Mouse (Mus musculus) heart, adult 11 months (tissue): Measurements from ENCODE around the gene Gm14781.
"Not testable (repeated sequence)": the region's sequence is repeated elsewhere in the genome, so short reads cannot be mapped to it uniquely, and the experiment has no call there.

Experiments
- DNase-seq: peaks from one replicate; pipeline ENCODE4 v3.0.0; 2022

Gm14781 gene

GRCm38 (mm10) chrX:91631894-91632293 is at the start of gene Gm14781:
TSS of gene Gm14781 (plus strand) at chrX:91632194.
- not testable (repeated sequence) for DNase-seq

DNA sequence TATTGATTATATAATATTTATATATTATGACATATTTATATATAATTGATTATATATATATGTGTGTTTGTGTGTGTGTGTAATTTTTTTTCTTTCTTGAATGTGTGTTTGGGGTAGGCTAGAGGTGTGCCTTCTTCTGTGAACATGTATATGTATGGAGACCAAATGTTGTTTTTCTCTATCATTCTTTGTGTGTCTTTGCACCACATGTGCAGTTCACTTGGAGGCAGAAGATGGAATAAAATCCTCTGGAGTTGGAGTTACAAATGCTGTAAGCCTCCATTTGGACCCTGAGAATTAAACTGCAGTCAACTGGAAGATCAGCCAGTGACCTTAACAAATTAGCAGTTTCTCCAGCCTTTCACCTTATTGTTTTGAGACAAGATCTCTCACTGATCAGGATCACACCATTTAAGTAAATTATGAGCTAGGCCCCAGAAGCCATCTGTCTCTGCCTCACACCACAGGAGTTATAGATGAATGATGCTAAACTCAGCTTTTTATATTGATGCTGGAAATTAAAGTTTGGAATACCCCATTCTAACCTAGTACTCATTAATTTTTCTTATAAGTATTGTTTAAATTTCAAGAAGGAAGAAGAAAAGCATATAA is 23.1 kb downstream of the Gm14781 start:
- not testable (repeated sequence) for DNase-seq
